Mouse (Mus musculus): Measurements from ENCODE around the gene Pimreg.

- TF ChIP-seq CTCF (IDR thresholded peaks at IDR 0.05; ENCODE audit: borderline replicate concordance, insufficient read depth, low read length) (no peak), POLR2A (IDR thresholded peaks at IDR 0.05; ENCODE audit: low read depth, low read length) (no peak)
These were observed 52.6 kb downstream of the Pimreg start for GRCm38 (mm10) chr11:72094442-72094841.

Data from embryonic fibroblast, embryonic 13.5 days (primary cell).